Mouse (Mus musculus): ENCODE results near the gene Cyp21a1. TPM values are rescaled to one million over a fixed set of nuclear protein-coding genes. Genes with fewer than 3 reads are reported as not detected.

Cyp21a1 gene
- polyA plus RNA-seq, 1 experiment: not detected

GRCm38 (mm10) chr17:34808599-34809205, 4.3 kb upstream of the Cyp21a1 start:
- TF ChIP-seq GATA1 (IDR thresholded peaks at IDR 0.05; ENCODE audit: low read length): no peak

- no peak for TF ChIP-seq GATA1 (IDR thresholded peaks at IDR 0.05; ENCODE audit: low read length)
Observed at GRCm38 (mm10) chr17:34807176-34807575, 2.8 kb upstream of the Cyp21a1 start.

- TF ChIP-seq GATA1 (IDR thresholded peaks at IDR 0.05; ENCODE audit: low read length): no peak
Observed at GRCm38 (mm10) chr17:34804871-34805562, 656 bp upstream of the Cyp21a1 start.

- no peak for TF ChIP-seq GATA1 (IDR thresholded peaks at IDR 0.05; ENCODE audit: low read length)
Observed at GRCm38 (mm10) chr17:34799531-34799925, 4.8 kb downstream of the Cyp21a1 start.

- TF ChIP-seq GATA1 (IDR thresholded peaks at IDR 0.05; ENCODE audit: low read length): no peak
Observed at GRCm38 (mm10) chr17:34798866-34799530, 5.4 kb downstream of the Cyp21a1 start.

- no peak for TF ChIP-seq GATA1 (IDR thresholded peaks at IDR 0.05; ENCODE audit: low read length)
Observed at GRCm38 (mm10) chr17:34796311-34797140, 7.8 kb downstream of the Cyp21a1 start.

- TF ChIP-seq GATA1 (IDR thresholded peaks at IDR 0.05; ENCODE audit: low read length): no peak
Observed at GRCm38 (mm10) chr17:34795633-34796032, 8.7 kb downstream of the Cyp21a1 start.

- no peak for TF ChIP-seq GATA1 (IDR thresholded peaks at IDR 0.05; ENCODE audit: low read length)
Observed at GRCm38 (mm10) chr17:34795016-34795415, 9.3 kb downstream of the Cyp21a1 start.

- TF ChIP-seq GATA1 (IDR thresholded peaks at IDR 0.05; ENCODE audit: low read length): no peak
Observed at GRCm38 (mm10) chr17:34777680-34778325, 26.6 kb downstream of the Cyp21a1 start.

GRCm38 (mm10) chr17:34761471-34761870, 42.9 kb downstream of the Cyp21a1 start:
- TF ChIP-seq GATA1 (IDR thresholded peaks at IDR 0.05; ENCODE audit: low read length): no peak

Other genes starting within 250 kb of the Cyp21a1 start
- gene Notch4, start 240.3 kb downstream of the Cyp21a1 start, polyA plus RNA-seq (2012): 0.78 and 0.90 TPM in 2 replicates
- gene Gpsm3, start 214.8 kb downstream of the Cyp21a1 start, polyA plus RNA-seq (2012): 297 and 335 TPM in 2 replicates
- gene Pbx2, start 213.3 kb downstream of the Cyp21a1 start, polyA plus RNA-seq (2012): 127 and 177 TPM in 2 replicates
- gene Ager, start 206.7 kb downstream of the Cyp21a1 start, polyA plus RNA-seq (2012): 4.7 and 5.9 TPM in 2 replicates
- gene Rnf5, start 200.9 kb downstream of the Cyp21a1 start, polyA plus RNA-seq (2012): 67.6 and 71.2 TPM in 2 replicates
- gene Agpat1, start 200.3 kb downstream of the Cyp21a1 start, polyA plus RNA-seq (2012): 137 and 143 TPM in 2 replicates
- gene Egfl8, start 188.6 kb downstream of the Cyp21a1 start, polyA plus RNA-seq (2012): 1.1 and 1.4 TPM in 2 replicates
- 28.0 and 46.7 TPM in 2 replicates for gene Ppt2, start 176.1 kb downstream of the Cyp21a1 start, polyA plus RNA-seq (2012)
- 0.04 TPM in 1 of 2 replicates, not detected in the other for gene Prrt1, start 175.0 kb downstream of the Cyp21a1 start, polyA plus RNA-seq (2012)
- gene Fkbpl, start 159.8 kb downstream of the Cyp21a1 start, polyA plus RNA-seq (2012): 7.1 and 7.5 TPM in 2 replicates
- gene Atf6b, start 157.4 kb downstream of the Cyp21a1 start, polyA plus RNA-seq (2012): 130 TPM in 2 replicates
- gene Tnxb, start 134.0 kb downstream of the Cyp21a1 start, polyA plus RNA-seq (2012): not detected in 2 replicates
- not detected in 2 replicates for gene C4b, start 60.7 kb downstream of the Cyp21a1 start, polyA plus RNA-seq (2012)
- gene Stk19, start 32.4 kb upstream of the Cyp21a1 start, polyA plus RNA-seq (2012): 52.4 and 52.9 TPM in 2 replicates
- 47.6 and 78.7 TPM in 2 replicates for gene Dxo, start 32.5 kb upstream of the Cyp21a1 start, polyA plus RNA-seq (2012)
- 62.2 and 65.4 TPM in 2 replicates for gene Skiv2l, start 45.6 kb upstream of the Cyp21a1 start, polyA plus RNA-seq (2012)
- 375 and 385 TPM in 2 replicates for gene Nelfe, start 45.8 kb upstream of the Cyp21a1 start, polyA plus RNA-seq (2012)
- gene Cfb, start 58.0 kb upstream of the Cyp21a1 start, polyA plus RNA-seq (2012): not detected in 2 replicates
- gene Zbtb12, start 74.9 kb upstream of the Cyp21a1 start, polyA plus RNA-seq (2012): 24.4 and 27.6 TPM in 2 replicates
- not detected in 2 replicates for gene Gm20547, start 77.5 kb upstream of the Cyp21a1 start, polyA plus RNA-seq (2012)
- gene C2, start 93.7 kb upstream of the Cyp21a1 start, polyA plus RNA-seq (2012): 0.49 and 1.3 TPM in 2 replicates
- gene Ehmt2, start 93.9 kb upstream of the Cyp21a1 start, polyA plus RNA-seq (2012): 352 and 449 TPM in 2 replicates
- gene Slc44a4, start 109.9 kb upstream of the Cyp21a1 start, polyA plus RNA-seq (2012): not detected in 2 replicates
- 12.3 and 17.6 TPM in 2 replicates for gene Neu1, start 126.7 kb upstream of the Cyp21a1 start, polyA plus RNA-seq (2012)
- 0.33 and 0.36 TPM in 2 replicates for gene Hspa1b, start 154.7 kb upstream of the Cyp21a1 start, polyA plus RNA-seq (2012)
- gene Gm20481, start 165.4 kb upstream of the Cyp21a1 start, polyA plus RNA-seq (2012): 0.12 TPM in 1 of 2 replicates, not detected in the other
- gene Hspa1a, start 167.6 kb upstream of the Cyp21a1 start, polyA plus RNA-seq (2012): not detected in 2 replicates
- 0.02 TPM in 1 of 2 replicates, not detected in the other for gene Hspa1l, start 168.1 kb upstream of the Cyp21a1 start, polyA plus RNA-seq (2012)
- gene Lsm2, start 177.3 kb upstream of the Cyp21a1 start, polyA plus RNA-seq (2012): 309 and 320 TPM in 2 replicates
- 965 and 1,080 TPM in 2 replicates for gene Vars, start 196.4 kb upstream of the Cyp21a1 start, polyA plus RNA-seq (2012)
- 1.0 and 1.4 TPM in 2 replicates for gene Vwa7, start 212.0 kb upstream of the Cyp21a1 start, polyA plus RNA-seq (2012)
- 40.3 and 64.9 TPM in 2 replicates for gene Sapcd1, start 223.5 kb upstream of the Cyp21a1 start, polyA plus RNA-seq (2012)
- 7.0 and 7.1 TPM in 2 replicates for gene Msh5, start 242.2 kb upstream of the Cyp21a1 start, polyA plus RNA-seq (2012)
- 168 and 216 TPM in 2 replicates for gene Clic1, start 245.4 kb upstream of the Cyp21a1 start, polyA plus RNA-seq (2012)